Mouse (Mus musculus): ENCODE measurements around the gene Acap1.

Gene Acap1
- long read RNA-seq, experiment 1, partial matches to known transcripts: 0 of 2 reads
- long read RNA-seq, experiment 1, other reads (novel, unspliced or antisense): 2 of 2 reads
- long read RNA-seq, experiment 2: 0 reads

DNA sequence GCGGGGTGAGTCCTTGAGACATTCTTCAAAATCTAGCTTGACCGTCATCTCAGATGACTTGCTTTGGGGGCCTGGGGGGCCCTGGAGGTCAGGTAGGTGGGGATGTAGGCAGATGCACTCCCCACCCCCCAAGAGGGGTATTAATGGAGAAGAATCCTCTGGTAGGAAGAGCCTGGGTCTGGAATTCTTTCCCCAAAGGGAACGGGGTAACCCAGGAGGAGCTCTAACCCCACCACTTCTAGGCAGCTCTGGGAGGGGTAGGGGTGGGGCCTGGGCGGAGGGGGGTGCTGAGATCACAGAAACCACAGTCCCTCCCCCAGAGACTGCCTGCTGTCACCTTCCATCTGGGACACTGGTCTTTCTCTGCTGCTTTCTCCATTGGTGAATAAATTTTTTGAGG lies at the start of gene Acap1:
Acap1 (minus strand) TSS at position 249 of the 400 bp plus-strand sequence.
- intact Hi-C loops (cut with DNase I): no loop called here

DNA sequence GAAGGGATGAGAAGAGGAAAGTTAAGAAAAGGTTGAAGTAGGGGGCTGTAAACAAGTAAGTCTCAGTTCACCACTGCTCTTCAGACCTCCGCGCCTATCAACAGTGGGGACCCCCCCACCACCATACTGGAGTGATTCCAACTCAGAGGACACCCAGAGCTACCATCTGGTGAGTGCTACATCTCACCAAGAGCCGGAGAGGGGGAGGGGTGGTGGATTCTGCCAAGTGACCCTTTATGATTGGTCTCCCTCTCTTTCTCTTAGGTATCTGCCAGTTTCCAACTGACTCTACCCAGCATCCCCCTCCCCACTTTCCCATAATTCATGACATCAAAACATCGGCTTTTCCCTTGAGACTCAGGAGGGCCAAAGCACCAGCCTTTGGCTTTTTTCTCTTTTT lies 45.6 kb upstream of the Acap1 start:
- intact Hi-C loops (cut with DNase I): no loop called here

DNA sequence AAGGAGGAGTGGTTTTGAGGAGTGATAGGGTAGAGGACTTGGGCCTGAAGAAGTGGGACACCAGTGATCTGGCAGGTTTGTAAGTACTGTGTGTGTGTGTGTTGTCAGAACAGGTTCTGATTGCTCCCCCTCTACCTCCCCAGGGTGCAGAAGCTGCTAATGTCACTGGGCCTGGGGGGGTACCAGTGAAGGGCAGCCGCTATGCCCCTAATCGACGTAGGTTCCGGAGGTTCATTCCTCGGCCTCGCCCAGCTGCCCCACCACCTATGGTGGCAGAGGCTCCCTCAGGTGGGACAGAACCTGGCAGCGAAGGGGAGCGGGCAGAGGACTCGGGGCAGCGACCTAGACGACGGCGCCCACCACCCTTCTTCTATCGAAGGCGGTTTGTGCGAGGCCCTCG lies 44.4 kb upstream of the Acap1 start:
- intact Hi-C loops (cut with DNase I): loop anchor here (10.0 kb wide), 1 partner anchor 275 kb away; the partner anchor contains the start of gene Slc16a11

DNA sequence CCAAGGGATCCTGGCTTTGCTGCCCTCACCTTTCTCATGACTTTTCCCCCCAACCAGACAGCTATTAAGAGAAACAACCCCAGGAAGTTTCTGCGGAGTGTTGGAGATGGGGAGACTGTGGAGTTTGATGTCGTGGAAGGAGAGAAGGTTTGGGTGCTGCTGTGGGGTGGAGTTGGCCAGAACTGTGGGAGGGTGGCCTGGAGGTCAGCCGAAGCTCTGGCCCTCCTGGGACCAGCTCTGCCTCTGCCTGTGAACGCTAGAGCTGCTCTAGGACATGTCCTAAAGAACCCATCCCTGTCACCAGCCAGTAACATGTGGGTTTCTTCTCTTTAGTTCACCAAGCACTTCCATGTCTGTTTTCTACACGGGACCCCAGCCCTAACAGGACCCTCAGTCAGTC lies 43.8 kb upstream of the Acap1 start:
- intact Hi-C loops (cut with DNase I): loop anchor here (10.0 kb wide), 1 partner anchor 276 kb away; the partner anchor contains the start of gene Slc16a11

- intact Hi-C loops (cut with DNase I): loop anchor here (10.0 kb wide), 1 partner anchor 276 kb away; the partner anchor contains the start of gene Slc16a11
These were observed 43.2 kb upstream of the Acap1 start for GRCm38 (mm10) chr11:69938401-69938979.

DNA sequence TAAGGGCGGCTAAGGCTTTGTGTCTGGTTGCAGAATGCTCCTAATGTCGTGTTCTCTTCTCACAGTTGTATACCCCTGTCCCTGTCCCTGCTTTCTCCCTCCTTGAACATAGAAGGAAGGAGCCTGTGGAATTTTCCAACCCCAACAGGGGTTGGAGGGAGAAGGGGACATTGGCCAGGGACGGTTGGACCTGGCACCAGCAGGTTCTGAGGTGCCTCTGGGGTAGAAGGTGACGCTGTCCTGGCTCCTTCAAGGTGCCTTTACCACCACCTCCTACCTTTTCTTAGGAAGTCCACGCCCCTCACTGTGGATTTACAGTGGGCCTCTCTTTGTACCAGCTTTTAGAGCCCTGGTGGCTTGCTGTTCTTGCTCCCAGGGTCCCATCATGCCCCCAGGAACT lies 42.5 kb upstream of the Acap1 start:
- intact Hi-C loops (cut with DNase I): loop anchor here (10.0 kb wide), 1 partner anchor 277 kb away; the partner anchor contains the start of gene Slc16a11

DNA sequence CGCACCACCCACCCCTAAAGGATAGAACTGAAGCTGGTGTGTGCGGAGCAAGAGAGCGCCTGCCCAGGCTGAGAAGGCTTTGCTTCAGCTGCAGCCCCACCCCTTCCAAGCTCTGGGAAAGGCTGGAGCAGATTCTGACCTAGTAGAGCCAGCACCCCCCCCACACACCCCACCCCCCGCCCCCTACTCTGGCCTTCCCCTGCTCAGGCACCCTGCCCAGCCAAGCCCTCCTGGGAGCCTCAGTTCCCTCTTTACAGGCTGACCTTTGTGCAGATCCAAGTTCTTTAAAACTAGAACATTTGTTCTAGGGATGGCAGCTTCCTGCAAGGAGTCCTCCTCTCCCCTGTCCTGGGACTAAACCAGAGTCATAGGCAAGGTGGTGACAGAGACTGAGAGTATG lies 42.0 kb upstream of the Acap1 start:
- intact Hi-C loops (cut with DNase I): loop anchor here (10.0 kb wide), 1 partner anchor 277 kb away; the partner anchor contains the start of gene Slc16a11

DNA sequence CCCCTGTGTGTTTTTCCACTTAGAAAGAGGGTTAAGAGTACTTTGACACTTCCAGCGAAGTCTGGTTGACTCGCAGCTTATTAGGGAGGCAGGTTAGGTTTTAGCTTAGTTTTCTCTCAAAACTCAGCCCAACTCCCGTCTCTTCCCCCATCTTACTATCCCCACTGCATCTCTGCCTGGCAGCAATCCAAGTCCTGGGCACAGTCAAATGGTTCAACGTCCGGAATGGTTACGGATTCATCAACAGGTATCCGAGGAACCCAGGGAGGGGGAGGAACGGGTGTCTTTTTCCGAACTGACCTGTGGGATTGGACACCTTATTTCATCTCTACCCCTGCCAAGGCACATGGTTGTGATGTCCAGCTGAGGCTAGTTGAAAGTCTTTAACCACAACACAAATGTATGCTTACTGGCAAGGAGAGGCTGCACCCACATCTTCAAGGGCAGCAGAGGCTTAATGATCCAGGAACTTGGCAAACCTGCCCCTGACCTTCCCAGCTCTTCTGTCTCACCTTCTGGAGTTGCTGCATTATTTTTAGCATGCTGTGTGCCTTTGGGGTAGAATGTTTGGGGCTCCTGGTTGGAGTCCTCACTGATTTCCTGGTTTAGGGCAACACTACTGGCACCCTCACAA lies 41.5 kb upstream of the Acap1 start:
- intact Hi-C loops (cut with DNase I): loop anchor here (10.0 kb wide), 1 partner anchor 278 kb away; the partner anchor contains the start of gene Slc16a11

- intact Hi-C loops (cut with DNase I): loop anchor here (10.0 kb wide), 1 partner anchor 279 kb away; the partner anchor contains the start of gene Slc16a11
These were observed 40.8 kb upstream of the Acap1 start for GRCm38 (mm10) chr11:69936156-69936555.

DNA sequence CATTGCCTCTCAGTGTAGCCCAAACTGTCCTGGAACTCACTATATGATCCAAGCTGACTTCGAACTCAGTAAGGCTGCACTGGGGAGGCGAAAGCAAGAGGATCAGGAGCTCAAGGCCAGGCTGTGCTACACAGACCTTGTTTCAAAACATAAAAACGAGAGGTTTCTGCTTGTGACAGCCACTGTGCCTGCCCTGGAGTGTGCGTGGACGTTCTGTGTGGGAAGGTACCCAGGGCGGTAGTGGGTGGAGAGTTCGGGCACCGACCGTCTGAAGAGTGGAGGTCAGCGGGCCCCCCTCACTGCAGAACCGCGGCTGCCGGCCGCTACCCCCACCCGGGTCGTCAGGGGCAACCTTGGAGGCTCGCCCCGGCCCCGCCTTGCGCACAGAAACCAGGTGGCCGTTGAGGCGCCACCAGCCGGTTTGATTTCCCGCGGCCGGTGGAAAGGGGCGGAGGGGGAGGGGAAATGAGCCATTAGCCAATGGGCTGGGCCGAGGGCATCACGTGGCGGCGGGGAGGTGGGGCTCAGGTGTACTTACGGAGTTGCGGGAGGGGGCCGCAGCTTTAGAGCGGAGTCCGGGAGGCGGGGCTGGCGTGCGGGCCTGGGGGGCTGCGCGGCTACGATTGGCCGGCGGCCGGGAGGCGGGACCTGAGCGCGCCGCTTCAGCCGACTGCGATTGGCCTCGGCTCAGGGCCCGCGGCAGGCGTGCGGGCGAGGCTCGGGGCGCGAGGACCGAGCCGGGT lies 40.0 kb upstream of the Acap1 start, which contains the start of gene Ybx2:
Ybx2 (plus strand) TSS at position 660 of the 743 bp plus-strand sequence.
- intact Hi-C loops (cut with DNase I): loop anchor here (10.0 kb wide), 1 partner anchor 279 kb away; the partner anchor contains the start of gene Slc16a11

DNA sequence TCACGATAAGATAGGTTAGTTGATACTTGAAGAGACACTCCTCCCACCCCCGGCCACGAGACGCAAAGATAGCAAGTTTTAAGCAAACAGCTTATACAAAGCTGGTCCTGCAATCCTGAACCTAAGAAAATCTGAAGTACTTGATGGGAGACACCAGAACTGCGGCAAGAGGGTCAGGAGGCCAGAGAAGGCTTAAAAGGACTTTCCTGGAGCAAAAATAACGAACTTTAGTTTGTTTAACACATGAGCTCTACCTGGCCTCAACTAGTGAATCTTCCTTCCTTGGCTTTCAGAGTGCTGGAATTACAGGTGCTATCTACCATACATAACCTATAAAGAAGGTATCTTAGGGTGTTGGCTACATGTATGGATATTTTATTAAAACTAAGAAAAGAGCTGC lies 39.3 kb upstream of the Acap1 start:
- intact Hi-C loops (cut with DNase I): loop anchor here (1.0 to 10.0 kb wide), 2 partner anchors 15 to 280 kb away; partner anchors contain the start of gene Slc16a11

DNA sequence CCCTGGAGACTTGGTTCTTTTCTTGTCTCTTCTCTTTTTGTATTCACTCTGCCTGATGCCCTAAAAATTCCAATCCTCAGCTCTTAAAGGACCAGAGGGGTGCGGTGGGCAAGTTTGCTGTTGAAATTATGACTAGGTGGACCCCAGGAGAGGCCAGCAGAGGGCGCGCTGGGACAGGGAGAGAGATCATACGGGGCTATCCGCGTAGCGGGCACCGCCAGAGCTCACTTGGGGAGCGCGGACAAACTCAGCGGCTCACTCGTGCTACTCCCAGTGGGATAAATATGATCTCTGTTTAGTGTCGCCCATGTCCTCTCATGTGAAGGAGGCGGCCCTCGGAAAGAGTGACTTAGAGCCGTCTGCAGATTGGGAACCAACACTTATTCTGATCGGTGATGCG lies 38.8 kb upstream of the Acap1 start:
- intact Hi-C loops (cut with DNase I): loop anchor here (1.0 to 10.0 kb wide), 2 partner anchors 15 to 281 kb away; partner anchors contain the start of gene Slc16a11

- intact Hi-C loops (cut with DNase I): loop anchor here (10.0 kb wide), 1 partner anchor 282 kb away; the partner anchor contains the start of gene Slc16a11
These were observed 37.7 kb upstream of the Acap1 start for GRCm38 (mm10) chr11:69933066-69933465.

- intact Hi-C loops (cut with DNase I): loop anchor here (10.0 kb wide), 1 partner anchor 283 kb away; the partner anchor contains the start of gene Slc16a11
These were observed 36.9 kb upstream of the Acap1 start for GRCm38 (mm10) chr11:69932254-69932653.

GRCm38 (mm10) chr11:69931769-69932168 lies 36.4 kb upstream of the Acap1 start:
- intact Hi-C loops (cut with DNase I): loop anchor here (10.0 kb wide), 1 partner anchor 283 kb away; the partner anchor contains the start of gene Slc16a11

DNA sequence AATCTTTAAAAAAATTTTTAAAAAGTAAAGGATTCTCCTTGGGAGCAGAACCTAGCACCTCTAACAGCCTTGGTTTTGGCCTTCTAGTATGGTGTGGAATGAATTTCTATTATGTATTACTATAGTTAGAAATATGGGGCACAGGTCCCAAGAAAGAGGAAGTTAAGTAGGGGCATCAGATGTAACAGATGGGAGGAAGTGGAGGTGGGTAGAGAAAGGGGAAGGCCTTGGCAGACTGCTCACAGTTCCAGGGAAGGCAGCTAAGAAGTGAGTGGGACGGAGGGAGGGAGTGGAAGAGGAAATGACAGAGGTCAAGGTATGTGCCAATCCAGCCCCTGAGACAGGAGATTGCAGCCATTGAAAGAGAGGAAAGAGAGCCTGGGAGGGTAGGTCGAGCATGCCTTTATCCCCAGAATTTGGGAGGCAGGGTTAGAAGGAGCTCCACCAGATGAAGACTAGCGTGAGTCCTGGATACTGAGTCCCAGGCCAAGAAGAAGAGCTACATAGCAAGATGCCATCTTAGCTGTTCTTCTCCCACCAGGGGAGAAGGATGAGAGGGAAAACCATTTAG lies 35.7 kb upstream of the Acap1 start:
- intact Hi-C loops (cut with DNase I): loop anchor here (10.0 kb wide), 1 partner anchor 284 kb away; the partner anchor contains the start of gene Slc16a11

DNA sequence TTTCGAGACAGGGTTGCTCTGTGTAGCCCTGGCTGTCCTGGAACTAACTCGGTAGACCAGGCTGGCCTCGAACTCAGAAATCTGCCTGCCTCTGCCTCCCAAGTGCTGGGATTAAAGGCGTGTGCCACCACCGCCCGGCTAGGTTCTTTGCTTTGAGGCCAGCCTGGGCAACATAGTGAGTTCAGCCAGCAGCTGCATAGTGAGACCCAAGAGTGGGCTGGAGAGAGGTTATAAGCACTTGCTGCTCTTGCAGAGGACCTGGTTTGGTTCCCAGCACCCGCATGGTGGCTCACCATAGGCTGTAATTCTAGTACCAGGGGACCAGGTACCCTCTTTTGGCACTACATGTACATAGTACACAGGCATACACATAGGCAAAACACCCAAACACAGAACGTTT lies 34.8 kb upstream of the Acap1 start:
- intact Hi-C loops (cut with DNase I): loop anchor here (10.0 kb wide), 1 partner anchor 285 kb away; the partner anchor contains the start of gene Slc16a11

- intact Hi-C loops (cut with DNase I): loop anchor here (10.0 kb wide), 1 partner anchor 285 kb away; the partner anchor contains the start of gene Slc16a11
These were observed 34.4 kb upstream of the Acap1 start for GRCm38 (mm10) chr11:69929712-69930111.

DNA sequence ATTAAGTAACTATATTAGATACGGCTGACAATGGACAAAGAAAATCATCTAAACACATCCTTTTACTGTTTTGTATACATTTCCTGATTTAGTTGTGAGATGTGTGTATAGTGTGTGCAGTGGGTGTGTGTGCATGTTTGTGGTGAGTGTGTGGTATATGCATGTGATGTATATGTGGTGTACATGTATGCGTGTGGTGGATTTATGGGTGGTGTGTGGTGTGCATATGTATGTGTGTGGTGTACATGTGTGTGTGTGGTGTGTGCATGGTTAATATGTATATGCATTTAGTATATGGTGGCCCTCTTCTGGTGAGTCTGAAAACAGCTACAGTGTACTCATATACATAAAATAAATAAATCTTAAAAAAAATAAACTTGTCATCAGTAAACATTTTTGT lies 32.2 kb upstream of the Acap1 start:
- intact Hi-C loops (cut with DNase I): no loop called here

- intact Hi-C loops (cut with DNase I): no loop called here
These were observed 27.5 kb upstream of the Acap1 start for GRCm38 (mm10) chr11:69922796-69923195.

All from adrenal gland (tissue).